Mouse (Mus musculus) layer of hippocampus, postnatal 36 days (tissue): ENCODE measurements around the gene Fsd1. TPM values are rescaled to one million over a fixed set of nuclear protein-coding genes. Genes with fewer than 3 reads are reported as not detected.
A peak's percentile ranks its signal among the peaks of the same experiment; 100 is the strongest.
"Not testable (repeated sequence)": the region's sequence is repeated elsewhere in the genome, so short reads cannot be mapped to it uniquely, and the experiment has no call there.

Source experiments
- DNase-seq, 2 experiments: peaks; one replicate each; pipeline ENCODE4 v3.0.0; 2022
- total RNA-seq, 2 experiments: library from RNA; stranded (reverse); gene quantifications; 2 replicates each; pipeline ENCODE4 v1.2.3; 2021

The Fsd1 gene
- 10 to 100 TPM; 70.1 to 75.8 TPM for total RNA-seq

DNA sequence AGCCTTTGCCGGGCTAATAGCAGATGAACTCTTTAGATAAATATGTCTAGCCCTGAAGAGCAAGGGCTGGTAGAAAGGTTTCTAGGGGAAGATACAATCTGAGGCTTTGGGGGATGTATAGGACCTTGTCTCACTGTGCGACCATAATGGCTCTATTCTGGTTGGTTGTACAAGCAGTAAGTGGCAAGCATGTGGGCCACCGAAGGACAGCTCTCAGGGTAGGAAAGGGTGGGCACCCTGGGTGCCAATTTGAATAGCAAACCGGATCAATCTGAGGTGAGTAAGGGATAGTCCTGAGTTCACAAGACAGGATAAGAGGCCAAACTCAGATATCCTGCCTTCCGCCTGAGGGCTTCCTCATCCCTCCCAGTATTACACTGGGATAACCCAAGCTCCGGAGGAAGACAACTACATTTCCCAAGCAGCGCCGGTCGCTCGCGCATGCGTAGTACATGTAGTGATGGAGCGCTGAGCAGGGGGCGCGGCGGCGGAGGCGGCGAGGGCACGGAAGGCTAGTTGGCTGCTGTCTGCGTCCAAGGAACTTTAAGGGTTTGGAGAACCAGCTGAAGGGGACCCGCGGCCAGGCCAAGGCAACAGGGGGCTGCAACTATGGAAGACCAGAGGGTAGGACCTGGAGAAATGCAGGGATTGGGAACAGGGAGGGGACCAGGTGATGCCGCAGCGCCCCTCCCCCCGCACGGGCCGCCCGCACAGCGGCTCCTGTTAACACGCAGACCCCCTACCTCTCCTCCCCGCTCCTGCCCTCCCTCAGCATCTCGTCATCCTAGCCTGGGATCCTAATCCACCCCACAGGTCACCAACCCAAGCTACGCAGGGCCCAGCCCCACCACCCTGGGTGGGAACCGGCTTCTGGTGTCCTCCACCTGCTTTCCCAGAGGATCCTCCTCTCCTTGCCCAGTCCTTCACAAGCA, at the start of gene Fsd1:
Fsd1 (plus strand) TSS at position 480 of the 932 bp plus-strand sequence.
- peak; percentile 81 to 82 for DNase-seq

DNA sequence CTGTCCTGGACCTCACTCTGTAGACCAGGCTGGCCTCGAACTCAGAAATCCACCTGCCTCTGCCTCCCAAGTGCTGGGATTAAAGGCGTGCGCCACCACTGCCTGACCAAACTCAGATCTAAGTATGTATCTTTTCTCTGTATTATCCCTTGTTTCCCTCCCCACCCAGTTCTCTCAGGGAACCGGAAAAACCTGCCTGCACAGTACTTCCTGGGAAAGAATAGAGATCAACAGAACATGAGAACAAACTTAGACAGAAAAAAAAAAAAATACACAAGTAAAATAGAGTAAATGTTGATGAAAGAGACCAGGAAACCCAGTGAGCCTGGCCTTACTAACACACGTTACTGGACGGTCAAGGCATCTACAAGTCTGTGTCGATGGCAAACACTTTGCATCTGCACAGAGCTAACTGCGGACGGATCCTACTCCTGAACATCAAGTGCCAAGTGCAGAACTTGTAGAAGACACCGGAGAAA, 41.9 kb upstream of the Fsd1 start:
- DNase-seq, result not testable (repeated sequence)

DNA sequence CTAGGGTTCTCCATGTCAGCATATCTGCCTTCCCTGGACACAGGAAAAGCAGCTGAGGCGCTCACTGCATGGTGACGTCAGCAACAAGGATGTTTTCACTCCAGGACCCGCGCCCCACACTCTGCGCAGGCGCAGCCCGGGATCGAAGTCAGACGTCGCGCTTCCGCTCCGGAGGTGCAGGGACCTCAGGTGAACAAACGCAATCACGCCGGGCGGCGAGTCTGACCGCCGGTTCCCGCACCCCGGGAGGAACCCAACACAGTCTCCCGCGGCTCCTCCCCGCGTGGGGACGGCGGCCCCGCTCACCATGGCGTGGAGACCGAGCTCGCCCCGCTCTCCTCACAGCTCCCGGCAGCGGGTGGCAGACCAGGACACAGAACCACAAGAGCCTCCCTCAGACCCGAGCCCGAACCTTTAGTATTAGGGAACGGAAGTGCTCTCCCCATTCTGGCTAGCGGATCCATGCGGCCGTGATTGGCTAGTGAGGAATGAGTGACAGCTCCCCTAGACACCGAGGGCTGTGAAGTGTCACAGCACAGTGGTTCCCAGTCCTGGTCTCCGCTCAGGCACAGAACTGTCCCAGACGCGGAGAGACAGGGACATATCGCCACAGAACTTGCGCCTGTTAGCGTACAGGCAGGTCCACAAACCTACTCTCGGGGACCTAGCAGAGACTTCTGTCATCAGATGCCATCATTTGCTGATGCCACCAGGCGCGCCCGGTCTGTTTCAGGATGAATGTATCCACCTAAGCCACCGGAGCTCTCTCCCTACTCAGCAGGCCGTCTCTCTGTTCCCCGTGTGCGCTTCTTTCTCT, 41.2 kb upstream of the Fsd1 start:
- DNase-seq, result peak; percentile 92 to 93

DNA sequence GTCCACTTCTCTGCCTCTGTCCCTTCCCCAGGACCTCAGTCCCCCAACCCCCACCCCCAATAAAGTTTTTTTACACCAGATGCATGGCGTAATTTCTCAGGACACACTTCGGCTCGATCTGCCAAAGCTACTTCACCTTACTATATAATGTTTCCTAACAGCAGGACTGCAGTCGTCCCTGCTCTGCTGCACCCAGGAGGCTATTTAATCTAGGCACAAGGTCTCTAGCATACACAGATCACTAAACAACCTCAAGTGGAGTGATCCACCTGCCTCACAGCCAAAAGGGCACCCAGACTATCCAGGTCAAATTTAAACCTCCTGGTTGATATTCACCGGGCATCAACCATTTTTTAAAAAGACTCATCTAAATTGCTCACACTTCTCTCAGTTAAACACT, 40.6 kb upstream of the Fsd1 start:
- DNase-seq, result no peak

DNA sequence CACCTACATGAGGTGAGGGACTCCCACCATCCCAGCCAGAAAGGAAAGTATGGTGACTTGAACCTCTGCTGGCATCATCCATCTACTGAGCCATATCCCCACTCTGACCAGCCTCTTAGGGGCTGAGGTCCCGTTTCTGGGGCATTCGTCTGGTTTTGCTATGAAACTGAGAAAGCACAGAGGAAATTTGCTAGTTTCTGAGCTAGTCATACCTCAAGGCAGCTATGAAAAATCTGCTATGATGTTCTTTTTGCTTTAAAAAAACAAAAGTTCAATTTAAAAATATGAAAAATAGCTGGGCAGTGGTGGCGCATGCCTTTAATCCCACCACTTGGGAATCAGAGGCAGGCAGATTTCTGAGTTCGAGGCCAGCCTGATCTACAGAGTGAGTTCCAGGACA, 37.7 kb upstream of the Fsd1 start:
- no peak for DNase-seq

DNA sequence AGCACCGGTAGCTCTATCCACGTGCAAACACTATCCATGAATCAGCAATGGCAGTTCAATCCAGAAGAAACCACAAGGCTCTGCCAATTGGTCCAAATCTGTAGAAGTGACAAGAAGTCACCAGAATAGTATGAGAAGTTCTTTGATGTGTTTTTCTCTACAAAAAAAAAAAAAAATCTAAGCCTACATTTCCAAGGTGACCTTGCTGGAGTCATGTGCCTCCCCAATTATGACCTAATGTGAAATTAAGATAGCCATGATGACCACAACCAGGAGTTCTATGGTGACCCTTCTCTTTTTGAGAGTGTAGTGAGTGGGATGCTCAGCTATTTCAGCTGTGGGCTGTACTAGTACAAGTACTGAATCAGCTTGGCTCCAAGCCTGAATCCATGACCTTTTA, 36.9 kb upstream of the Fsd1 start, which contains the start of gene Zfp119b:
Zfp119b (minus strand) TSS at position 101 of the 400 bp plus-strand sequence.
- no peak for DNase-seq

DNA sequence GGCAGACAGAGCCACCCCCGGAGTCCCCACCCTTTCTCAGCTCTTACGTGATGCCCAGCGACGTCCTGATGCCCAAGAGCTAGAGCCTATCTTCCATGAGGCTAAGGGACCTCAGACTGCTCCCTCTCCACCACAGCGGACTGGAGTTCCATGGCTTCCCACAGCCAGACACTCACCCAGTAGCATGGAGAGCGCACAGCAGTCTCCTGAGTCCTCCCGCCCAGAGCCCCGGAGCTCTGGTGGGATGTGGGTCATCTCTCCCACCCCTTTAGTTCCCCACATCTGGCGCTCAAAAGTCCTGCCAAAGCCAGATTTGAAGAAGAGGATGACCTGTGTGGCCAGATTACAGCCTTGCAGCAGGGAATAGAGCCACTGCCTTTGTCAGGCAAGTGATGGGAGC, 35.7 kb upstream of the Fsd1 start:
- no peak for DNase-seq

DNA sequence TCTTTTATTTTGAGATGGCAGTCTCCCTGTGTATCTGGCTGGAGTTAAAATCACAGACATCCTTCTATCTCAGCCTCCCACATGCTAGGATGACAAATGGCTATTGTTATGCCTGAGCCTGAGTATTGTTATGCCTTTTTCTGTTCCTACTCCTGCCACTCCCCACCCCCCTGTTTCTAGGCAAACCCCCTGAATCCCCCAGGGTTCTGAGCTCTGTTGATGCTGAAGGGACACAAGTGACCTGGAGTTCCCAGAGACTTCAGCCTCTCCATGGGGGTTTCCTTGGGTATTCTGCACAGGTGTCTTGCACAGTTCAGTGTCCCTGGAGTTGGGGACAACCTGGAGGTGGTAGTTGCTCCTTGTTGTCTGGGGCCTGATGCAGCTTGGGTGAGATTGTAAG, 34.3 kb upstream of the Fsd1 start:
- no peak for DNase-seq

DNA sequence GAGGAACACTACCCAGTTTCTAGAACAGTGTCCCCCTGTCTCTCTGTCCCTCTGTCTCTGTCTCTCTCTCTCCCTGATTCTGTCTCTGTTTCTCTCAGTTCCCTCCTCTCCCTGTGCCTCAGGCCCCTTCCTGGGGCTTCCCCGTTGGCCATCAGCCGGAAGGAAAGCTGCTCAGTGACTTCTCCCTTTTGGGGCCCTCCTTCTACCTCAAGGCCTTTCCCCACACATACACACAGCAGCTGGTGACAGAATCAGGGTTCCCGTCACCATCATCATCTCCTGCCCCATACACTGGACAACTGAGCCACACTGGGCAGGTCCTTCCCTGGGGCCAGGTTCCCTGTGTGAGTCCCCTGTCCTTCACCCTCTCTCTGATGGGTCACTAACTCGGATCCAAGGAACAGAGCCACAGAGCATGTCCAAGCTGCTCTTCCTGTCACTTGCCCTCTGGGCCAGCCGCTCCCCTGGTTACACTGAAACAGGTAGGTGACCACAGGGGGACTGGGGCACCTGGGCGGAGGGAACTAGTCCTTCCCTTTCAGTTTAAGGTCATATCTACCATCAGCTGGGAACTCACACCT, 33.8 kb upstream of the Fsd1 start, which contains the start of gene Ebi3:
Ebi3 (plus strand) TSS at position 194 of the 581 bp plus-strand sequence.
- DNase-seq, result no peak

DNA sequence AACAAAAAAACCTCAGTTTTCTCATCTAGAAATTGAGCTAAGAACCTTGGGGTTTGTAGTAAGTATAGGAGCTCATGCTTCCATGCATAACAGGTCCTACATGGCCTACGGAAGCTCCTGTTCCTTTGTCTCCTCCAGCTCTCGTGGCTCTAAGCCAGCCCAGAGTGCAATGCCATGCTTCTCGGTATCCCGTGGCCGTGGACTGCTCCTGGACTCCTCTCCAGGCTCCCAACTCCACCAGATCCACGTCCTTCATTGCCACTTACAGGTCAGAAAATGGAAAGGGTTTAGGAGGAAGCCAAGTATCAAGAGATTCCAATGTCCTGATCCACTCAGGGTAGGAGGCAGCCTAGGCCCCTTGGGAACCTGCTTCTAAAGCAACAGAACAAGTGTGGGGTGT, 32.6 kb upstream of the Fsd1 start:
- no peak for DNase-seq

DNA sequence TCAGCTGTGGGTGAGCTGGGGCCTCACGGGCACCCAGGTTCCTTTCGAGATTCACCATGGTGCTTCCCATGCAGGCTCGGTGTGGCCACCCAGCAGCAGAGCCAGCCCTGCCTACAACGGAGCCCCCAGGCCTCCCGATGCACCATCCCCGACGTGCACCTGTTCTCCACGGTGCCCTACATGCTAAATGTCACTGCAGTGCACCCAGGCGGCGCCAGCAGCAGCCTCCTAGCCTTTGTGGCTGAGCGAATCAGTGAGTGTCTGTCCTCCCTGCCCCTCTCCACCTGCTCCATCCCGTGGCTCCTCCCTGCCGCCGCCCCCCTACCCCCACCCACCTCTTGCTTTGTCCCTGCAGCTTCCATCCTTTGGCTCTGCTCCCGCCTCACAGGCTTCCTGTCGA, 32.1 kb upstream of the Fsd1 start:
- DNase-seq, result no peak

DNA sequence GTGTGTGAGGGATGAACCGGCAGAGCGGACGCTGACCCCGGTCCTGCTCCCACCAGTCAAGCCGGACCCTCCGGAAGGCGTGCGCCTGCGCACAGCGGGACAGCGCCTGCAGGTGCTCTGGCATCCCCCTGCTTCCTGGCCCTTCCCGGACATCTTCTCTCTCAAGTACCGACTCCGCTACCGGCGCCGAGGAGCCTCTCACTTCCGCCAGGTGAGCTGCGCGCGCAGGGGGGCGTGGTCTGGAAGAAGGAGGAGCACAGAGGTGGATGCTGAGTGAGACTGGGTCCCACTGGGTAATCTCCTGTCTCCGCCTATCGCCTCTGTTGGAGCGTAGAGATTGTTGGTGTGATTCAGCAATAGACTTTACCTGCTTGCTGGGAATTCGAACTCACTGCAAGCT, 30.2 kb upstream of the Fsd1 start:
- peak; percentile 60 to 70 for DNase-seq

DNA sequence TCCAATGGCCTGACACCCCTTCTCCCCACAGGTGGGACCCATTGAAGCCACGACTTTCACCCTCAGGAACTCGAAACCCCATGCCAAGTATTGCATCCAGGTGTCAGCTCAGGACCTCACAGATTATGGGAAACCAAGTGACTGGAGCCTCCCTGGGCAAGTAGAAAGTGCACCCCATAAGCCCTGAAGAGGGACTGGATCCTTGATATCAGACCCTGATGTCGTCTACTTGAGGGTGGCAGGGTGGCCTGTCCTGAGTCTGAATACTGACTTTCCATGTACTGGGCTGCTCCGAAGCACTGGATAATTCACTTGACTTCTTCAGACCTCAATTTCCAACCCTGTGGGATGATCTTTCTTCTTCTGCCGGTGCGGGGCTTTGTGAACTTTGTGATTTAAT, 29.7 kb upstream of the Fsd1 start:
- peak in 1 of 2 experiments; percentile 12 for DNase-seq

DNA sequence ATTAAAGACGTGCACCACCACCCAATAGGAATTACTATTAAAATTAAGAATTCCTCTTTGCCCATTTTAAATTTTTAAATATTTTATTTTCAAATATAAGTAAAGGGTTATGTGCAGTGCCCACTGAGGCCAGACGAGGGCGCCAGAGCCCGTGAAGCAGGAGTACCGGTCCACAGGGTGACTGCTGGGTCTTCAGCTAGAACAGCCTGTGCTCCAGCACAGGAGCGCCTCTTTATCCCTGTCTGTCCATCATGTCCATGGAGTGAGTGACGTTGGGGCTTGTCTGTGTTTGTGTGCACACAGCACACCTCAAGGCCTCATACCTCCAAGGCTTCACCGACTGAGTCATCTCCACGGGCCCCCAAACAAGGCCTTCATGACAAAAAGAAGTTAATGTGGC, 29.1 kb upstream of the Fsd1 start:
- DNase-seq, result peak; percentile 60 to 71

DNA sequence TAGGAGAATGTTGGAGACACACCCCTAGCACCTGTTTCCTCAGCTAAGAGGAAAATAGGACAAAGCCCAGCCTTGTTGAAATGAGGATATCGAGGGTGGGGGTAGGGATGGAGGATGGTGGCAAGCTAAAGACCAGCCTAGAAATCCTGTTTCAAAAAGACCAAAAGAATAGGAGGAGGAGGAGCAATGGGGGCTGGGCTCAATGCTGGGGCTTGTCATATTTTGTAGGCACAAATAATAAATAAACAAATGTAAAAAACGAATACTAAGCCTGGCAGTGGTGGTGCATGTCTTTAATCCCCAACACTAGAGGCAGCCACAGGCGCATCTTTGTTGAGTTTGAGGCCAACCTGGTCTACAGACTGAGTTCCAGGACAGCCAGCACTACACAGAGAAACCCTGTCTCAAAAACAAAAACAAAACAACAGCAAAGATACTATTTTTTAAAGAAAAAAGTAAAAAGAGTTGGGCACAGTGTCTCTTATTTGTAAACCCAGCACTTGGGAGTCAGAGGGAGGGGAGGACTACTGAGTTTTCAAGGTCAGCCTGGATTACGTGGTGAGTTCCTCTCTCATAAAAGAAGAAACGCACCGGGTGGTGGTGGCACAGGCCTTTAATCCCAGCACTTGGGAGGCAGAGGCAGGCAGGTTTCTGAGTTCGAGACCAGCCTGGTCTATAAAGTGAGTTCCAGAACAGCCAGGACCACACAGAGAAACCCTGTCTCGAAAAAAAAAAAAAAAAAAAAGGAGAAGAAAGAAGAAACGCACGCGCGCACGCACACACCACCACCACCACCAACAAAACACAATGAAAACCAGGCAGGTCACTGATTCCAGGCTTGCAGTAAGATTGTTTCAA, 28.4 kb upstream of the Fsd1 start:
- no peak for DNase-seq

DNA sequence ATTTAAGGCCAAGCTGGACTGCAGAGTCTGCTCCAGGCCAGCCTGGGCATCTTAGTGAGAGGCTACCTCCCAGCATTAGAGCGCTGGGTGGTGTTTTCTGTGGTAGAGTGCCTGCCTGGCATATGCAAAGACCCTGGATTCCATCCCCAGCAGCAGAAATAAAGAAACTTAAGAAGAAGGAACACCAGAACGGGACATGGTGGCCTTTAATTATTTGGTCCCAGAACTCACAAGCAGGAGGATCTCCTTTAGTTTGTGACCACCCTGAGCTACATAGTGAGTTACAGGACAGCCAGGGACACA, 27.8 kb upstream of the Fsd1 start:
- no peak for DNase-seq

DNA sequence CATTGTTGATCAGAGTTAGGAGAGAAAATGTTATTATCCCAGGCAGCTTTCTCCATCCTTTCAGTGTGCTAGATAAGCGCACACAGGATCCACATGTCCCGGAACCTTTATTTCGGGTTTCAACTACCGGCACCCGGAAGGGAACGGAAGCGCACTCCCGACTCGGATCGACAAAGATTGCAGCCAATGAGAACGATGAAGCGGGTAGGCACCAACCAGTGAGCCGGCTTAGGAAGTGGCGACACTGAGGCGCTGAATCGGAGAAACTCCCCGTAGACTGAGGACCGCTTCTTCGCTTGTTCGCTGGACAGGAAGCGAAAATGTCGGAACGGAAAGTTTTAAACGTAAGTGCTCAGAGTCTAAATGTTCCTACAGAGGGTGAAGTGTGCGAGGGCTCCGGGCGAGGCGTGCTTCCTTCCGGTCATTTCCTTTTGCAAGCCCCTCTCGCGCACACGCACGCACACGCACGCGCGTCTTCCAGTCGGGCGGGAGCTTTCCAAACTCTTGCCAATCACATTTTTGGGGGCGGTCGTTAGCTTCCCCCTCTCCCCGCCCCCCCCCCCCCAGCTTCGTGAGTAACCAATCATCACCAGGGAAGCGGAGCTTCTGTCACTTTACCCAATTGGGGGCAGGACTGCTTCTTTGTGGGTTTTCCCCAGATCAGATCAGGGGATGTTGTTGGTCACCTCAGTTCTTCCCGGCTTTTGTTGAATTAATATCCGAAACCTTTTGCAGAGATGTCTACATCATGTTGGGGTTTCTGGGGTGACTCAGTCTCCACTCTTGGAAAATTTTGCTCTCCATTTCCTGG, 27.2 kb upstream of the Fsd1 start, which contains the start of gene Yju2:
Yju2 (plus strand) TSS at position 182 of the 811 bp plus-strand sequence.
- peak; percentile 94 for DNase-seq

DNA sequence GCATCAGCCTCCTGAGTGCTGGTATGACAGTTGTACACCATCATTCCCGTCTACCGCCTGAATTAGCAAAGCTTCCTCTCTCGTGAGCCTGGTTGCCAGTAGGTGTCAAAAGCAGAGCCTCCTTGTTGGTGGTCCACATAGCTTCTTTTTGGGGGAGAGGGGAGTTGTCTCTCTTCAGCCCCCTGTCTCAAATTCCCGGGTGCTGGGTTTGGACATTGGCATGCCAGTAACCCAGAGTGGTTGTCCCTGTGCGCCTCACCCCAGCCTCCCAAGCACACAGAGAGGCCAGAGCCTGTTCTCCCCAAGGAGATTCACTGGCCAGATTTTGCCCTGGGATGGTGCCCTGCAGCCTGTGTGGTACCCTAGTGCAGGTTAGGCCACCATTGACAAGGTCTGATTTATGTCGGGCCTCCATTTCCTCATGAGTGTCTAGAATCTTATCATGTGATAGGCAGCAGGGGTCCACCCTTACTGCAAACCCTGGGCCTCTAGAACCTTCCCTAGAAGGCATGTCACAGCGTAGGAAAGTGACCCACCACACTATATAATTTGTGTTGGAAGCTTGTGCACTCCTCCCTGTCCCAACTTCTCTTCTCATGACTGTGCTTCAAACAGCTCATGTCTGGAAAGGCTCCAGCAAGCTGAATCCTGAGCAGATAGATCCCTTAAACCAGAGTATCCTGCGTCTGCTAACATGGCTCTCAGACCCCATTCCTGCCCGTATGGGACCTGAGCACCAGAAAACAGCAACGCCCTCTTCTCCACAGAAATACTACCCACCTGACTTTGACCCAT, 26.2 kb upstream of the Fsd1 start:
- peak in 1 of 2 experiments; percentile 12 for DNase-seq

DNA sequence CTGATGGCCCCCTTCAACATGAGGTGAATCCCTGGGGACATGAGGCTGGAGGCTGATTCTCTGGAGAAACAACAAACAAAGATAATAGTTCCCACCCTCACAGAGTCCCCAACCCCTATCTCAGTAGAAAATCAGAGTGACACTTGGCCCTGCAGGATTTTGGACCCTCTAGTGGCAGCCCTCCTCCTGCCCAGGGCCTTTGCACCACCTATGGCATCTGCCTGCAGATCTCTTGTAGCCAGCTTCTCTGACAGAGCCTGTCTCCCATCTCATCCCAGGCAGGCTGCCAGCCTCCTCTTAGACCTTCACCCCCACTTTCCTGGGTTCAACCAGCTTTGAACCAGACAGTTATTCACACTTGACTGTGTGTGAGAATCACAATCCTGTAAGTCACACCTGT, 25.5 kb upstream of the Fsd1 start:
- no peak for DNase-seq

DNA sequence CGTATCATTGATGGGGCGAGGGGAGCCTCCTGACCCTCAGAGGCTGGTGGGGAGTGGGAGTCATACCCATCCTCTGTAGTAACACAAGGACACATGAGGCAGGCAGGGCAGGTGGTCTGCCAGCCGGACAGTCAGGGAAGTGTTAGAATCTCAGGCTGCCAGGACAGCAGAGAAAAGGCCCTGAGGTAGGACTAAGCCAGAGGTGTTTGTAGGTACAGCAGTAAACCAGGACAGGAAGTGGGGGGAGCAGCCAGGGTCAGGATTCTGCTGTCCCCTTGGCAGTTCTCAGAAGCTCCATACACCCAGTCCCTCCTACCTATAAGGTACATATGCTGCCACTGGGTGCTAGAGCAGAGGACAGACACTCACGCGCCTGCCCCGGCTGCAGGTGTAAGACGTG, 24.7 kb upstream of the Fsd1 start:
- DNase-seq, result no peak
